Mouse (Mus musculus) megakaryocyte-erythroid progenitor cell, adult 5-6 weeks (primary cell): Measurements from ENCODE around the gene Snd1. TPM values are rescaled to one million over a fixed set of nuclear protein-coding genes. Genes with fewer than 3 reads are reported as not detected.
A peak's percentile ranks its signal among the peaks of the same experiment; 100 is the strongest.

ENCODE experiments used
- ATAC-seq: replicated peaks from 2 replicates; pipeline ENCODE4 v1.8.0; 2016; ENCODE audit warnings: mild to moderate bottlenecking, inconsistent platforms; ENCODE audit not compliant: severe bottlenecking, poor library complexity, low FRiP score, low TSS enrichment
- total RNA-seq, 2 experiments: library from RNA; stranded (forward) in 1 of 2; stranded (reverse) in 1 of 2; fragments of 200-1000, 215-1000 nt in 1 of 2; fragments of >200 nt in 1 of 2; fragmentation: Nextera tagmentation in 1 of 2; gene quantifications; 2 replicates each; pipeline ENCODE4 v1.2.3; 2014 to 2017

The Snd1 gene
- total RNA-seq, 2 experiments from 2014 or later = 65.7 to 188 TPM

DNA sequence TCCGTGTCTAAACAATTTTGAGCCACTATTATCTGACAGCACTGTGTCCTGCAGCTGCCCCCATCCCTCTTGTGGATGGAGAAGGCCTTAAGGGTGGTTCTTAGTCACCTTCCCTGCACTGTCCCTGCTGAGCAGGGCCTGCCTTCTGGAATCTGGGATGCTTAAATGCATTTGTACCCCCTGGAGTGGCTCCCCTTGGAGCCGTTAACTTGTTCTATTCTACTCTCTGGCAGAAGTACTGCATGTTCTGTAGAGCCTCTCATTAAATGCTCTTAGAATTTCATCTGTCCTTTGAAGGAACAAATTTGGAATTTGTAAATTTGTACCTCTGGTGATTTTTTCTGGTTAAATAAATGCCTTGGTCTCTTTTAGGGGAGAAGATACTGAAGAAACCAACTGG, 50.6 kb downstream of the Snd1 start:
- no peak for ATAC-seq

DNA sequence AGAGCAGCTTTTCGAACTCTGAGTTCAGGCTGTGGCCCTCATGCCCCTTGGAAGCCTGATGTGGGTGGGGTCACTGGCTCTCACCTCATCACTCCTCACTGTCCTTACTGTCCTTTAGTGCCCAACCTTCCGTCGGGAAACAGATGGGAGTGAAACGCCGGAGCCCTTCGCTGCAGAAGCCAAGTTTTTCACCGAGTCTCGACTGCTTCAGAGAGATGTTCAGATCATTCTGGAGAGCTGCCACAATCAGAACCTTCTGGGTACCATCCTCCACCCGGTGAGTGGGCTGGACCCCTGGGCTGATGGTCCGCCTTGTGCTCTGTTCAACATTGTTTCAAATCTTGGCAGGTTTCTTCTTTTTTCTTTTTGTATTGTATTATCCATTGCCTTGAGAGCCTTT, 52.5 kb downstream of the Snd1 start:
- ATAC-seq = no peak

DNA sequence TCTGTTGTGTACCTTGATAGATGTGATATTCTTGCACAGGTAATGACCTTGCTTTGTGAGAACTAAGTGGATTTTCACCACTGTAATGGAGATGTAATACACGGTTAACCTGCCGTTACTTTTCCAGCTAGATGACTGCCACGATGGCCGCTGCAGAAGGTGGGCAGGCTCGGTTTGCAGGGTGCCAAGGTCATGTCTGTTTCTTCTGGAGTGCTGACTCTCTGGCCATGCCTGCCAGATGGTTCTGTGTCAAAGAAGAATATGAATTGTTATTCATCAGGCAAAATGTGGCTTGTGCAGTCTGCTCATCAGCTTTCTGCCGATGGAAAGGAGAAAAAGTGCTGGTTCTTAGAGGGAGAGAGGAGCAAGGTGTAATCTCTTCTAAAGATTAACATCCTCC, 53.3 kb downstream of the Snd1 start:
- ATAC-seq = no peak

DNA sequence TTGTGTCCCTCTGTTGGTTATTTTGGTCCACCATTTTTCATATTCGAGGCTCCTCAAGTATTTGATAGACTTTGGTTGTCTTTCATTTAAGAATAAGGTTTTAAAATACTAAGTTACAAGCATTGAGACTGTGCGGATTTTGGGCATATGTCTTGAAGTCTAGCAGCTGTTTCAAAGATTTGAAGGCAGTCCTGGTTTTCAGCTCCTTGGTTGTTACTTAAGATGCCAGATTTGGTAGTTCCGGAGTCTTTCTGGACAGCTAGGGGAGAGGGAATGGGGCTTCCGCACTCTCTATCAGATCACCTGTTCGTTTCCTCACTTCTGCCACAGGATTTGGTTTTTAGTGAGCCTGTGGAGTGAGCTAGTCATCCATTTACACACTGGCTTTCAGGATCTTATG, 61.5 kb downstream of the Snd1 start:
- no peak for ATAC-seq

DNA sequence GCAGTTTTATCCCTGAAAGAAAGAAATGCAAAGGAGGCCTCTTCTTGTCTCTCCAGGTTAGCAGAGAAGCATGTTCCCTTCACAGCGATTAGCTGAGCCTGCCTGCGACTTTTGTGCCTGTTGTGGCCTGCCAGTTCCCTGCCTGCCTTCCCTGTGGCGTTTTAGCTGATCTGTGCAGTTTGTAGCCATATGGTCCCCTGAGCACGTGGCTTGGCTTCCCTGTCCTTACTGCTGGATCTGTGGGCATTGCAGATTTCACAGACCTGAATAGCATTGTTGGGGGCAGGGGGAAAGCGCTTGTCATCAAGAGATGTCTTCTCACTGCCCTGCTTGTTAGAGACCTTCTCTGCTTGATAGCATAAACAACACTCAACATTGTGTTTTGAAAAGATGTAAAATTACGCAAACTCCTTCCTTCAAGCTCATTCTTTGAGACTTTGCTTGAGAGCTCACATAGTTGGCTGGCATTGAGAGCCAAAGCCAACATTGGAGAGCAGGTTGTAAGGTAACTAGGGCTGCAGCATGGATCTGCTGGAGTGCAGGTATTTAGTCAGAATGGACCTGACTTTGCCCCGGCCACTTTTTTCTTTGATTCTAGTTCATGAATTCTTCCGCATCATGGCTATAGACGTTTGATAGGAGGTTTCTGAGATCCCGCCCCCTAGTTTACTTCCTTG, 63.0 kb downstream of the Snd1 start:
- no peak for ATAC-seq

DNA sequence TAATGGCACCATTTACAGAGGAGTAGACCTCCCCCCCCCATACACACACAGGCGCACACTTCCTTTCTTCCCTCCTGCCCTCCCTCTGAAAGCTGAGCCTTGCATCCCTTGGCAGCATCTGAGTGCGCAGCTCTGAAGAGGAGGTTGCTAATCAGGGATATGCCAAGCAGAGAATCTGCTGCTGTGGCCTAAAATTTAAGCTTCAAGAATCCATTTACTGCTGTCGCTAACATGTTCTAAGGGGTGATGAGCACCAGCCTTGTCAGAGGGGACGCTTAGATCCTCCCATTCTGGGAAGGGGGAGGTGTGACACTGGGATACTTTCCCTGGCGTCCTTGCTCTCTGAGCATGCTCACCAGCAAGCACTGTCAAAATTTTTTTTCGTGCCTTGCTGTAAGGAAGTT, 67.4 kb downstream of the Snd1 start:
- ATAC-seq = no peak

DNA sequence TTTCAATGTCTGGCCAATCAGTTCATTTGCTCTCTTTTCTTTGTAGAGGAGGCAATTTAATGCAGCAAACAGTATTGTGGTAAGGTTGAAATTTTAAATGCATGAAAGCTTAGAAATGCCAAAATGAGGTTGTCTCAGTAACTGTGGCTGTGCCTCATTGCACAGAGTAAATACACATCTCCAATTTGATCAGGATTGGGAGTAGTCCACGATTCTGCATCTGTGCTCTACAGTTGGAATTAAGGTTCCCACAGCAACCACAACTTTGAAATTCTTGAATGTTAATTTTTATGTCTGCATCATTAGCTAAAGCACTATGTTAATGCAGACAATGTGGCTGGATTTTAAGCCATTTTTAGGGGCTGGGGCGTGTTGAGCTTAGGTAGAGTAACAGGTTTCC, 72.0 kb downstream of the Snd1 start:
- ATAC-seq = no peak

DNA sequence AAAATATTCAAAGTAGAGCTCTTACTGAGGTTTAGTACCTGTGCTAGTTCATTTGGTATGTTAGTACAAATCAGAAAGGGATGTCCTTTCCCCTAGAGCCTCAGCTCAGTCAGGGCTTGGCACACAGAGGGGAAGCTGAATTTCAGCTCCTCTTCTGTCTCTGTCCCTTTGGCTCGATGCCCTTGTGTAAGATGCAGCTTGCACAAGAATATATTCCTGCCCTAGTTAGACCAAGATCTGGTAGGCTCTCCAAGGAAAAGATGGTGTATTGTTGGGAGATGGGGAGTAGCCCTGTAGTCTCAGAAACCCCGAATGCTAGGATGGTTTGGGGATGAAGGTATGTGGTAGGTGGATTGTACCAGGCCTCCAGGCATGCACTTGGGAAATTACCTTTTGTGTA, 74.4 kb downstream of the Snd1 start:
- no peak for ATAC-seq

DNA sequence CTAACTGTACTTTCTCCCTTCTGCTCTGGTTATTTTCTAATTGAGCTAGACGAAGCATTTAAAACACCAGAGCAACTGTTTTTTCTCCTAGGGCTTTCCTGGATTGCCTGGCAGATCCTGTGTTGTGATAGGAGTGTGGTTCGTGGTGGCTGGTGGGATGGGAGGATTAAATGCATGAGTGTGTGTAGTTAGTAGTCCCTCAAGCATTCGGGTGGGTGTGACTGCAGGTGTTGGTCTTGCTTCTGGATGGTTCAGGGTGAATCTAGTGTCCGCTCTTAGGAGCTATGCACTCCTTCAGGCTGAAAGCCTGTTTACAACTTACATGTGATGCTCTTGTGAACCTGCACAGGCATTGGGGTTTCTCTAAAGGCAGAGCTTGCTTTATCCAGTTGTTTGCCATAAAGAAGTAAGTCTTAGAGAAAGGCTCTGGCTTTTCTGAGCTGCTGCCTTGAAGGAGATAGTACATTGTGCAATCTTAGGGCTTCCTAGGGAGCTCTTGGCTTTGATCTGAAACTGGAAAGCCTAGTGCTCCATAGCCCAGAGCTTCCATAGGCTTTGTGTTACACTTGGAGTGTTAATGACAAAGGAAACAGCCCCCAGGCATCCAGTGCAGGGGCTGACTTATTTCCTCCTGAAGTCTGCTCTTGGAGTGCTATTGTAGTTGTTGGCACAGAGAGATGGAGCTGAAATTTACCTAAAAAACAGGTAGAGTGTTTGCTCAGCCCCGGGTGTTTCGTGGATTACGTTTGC, 75.5 kb downstream of the Snd1 start:
- no peak for ATAC-seq

DNA sequence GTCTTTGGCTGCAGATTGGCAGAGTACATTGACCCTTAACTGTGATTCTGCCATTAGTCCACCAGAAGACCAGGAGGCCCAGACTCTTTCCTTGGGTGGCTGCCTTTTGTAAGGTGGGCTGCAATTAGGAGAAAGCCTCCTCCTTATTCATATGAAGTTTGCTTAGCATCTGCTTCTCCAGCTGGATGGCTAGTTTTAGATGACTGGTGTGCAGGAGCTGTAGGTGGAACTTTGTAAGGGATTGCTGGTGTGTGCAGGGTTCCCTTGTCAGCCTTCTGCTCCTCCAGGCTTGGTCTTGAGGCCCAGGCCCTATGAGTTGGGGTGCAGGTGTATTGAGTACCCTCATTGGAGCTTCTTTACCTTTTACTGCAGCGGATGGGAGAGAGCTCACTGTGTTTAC, 79.5 kb downstream of the Snd1 start:
- ATAC-seq = no peak

DNA sequence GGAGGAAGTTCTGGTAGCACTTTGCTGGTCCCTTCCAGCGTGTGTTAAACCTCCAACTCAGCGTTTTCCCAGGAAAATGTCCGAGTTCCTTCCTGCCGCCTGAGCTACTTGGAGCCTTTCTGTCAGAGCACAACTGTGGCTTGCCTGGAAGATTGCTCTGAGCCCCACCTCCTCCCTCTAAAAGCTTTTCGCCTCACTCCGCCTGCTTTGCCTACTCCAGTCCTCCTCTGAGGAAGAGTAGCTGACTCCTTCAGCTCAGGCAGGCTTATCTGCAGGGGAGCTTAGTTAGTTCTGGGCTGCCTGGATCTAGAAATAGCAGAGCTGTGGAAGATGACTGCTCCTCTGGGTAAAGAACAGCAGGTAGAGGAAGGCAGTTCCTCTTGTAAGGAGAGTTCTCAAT, 80.1 kb downstream of the Snd1 start:
- no peak for ATAC-seq

DNA sequence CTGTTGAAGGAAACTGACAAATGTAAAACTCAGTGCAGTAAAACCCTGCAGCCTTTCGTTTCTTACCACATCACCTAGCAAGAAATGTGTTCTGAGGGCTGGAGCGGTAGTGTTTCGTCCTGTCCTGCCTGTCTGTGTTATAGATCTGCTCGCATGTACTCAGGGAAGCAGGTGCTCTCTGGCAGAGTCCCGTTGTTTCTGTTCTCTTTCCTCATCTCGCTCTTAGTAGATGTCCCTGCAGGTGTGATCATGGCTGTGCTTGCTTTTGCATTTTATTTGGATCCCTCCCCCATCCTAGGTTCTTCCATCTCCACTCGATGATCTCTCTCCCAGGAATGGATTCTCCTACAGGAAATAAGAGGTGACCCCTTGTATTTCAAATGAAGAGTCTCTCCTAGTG, 80.5 kb downstream of the Snd1 start:
- no peak for ATAC-seq

DNA sequence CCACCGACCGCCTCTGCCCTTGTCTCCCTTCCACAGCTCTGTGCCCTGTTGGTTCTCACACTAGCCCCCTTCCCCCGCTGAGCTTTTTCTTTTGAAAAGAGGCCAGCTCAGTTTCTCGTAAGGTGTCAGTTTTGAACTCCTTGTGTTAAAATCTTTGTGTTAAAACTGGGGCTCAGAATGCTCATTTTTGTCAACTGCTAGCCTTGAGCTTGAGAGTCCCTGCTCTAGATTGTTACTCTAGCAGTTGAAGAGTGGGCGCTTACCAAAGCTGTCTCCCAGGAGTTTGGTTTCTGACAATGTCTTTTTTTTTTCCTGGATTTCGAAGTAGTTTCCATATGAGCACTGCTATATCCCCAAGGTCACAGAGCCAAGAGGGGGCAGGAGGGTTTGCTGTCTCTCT, 82.8 kb downstream of the Snd1 start:
- ATAC-seq = no peak

DNA sequence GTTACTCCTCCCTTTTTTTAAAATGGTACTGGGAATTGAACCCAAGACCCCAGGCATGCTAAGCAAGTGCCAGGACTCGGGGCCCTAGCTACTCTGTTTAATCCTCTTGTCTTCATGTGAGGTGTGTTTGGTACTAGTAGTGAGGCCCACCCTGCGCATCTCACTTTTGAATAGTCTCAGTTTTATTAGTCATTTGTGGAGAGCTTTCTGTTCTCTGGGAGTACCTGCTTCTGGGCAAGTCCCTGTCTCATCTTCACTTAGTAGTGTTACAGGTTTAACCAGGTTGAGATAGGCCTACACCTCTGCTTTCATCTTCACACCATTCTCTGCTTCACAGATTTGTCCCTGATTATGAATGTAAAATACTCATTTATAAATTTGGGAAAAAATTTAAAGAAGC, 84.5 kb downstream of the Snd1 start:
- no peak for ATAC-seq

DNA sequence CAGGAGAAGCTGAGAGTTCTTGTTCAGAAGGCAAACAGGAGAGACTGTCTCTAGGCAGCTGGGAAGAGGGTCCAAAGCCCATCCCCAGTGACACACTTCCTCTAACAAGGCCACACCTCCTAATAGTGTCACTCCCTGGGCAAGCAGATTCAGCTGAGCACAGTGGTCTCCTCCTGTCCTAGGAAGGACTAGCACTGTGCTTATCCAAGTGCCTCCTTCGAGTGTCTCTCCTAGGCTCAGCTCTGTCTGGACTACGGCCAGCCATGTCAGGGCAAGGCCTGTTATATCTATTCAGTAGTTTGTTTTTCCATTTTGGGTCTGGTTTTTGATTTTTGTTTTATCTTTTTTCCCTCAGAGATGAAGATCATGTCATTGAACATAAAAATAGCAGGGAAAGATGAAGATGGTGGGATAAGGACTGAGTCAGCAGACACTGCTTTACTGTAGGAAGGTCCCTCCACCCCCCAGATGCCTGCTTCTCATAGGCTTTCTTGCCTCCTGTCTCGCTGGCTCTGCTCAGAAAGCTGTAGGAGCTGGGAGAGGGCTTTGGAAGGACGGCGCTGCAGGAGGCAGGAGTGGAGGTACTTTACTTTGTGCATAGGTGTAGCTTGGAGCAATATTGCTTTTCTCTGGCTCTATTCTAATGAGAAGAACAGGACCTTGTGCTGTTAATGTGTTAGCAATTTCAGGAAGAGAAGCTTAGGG, 86.5 kb downstream of the Snd1 start:
- ATAC-seq = no peak

DNA sequence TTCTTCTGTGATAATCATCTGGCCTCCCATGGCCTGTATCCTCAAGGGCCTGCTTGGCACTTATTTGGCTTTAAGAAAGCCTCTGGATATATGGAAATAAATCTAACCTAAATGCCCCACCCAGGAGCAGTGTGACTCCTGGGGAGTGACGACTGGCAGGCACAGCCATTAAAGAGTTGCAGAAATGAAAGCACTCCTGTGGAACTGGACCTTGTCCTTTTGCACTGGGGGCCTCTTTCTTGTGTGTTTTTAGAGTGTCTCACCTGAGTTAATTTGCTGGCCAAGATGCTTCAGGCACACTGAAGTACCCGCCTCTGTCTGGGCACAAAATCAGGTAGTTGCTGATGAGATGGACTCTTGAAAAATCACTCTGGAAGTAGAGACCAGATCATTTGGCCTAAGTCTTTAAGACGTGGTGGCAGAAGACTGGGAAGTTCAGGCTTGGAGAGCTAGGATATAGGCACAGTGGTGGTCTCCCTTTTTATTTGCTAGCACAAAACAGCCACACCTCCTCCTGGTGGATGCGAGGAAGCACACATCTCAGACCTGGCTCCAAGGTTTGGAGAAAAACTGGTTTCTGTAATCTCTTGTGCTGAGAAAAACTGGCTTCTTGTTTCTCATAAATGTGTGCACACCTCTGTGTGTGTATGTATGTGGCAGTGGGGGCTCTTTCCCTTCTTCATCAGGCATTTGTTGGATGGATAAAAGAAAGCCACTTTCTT, 87.5 kb downstream of the Snd1 start:
- ATAC-seq = no peak

DNA sequence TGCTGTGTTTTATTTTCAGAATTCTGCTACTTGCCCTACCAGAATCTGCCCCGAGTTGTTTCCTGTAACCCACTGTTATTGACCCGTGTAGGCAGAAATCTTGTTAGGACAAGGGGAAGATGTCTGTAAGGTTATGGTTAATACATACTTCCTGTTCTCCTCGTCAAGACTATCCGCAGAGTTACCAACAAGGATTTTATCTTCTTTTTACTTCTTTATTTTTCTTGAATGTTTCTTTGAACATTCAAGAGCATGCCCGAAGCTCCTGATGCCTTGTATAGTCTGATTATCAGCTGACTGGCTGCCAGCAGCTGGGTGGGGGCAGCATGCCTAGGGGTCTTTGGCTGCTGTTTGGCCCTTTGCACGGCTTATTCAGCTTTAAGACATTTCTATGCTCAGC, 93.0 kb downstream of the Snd1 start:
- ATAC-seq = no peak

DNA sequence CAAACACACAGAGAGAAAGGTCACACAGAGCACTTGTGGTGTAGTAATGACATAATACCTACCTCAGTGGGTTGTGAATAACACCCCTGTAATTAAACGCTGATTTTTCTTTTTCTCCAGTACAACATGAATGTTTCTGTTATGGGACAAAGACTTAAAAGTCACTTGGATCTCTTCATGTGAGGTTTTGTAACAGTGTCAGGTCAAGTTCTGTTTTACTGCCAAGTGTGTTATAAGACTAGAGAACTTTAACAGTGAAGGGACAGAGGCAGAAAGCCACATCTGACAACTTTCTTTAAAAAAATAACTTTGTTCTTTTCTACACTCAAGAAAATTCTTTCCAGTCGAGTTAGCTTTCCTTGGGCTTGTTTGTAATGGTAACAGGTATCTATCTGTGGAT, 97.0 kb downstream of the Snd1 start:
- ATAC-seq = no peak

DNA sequence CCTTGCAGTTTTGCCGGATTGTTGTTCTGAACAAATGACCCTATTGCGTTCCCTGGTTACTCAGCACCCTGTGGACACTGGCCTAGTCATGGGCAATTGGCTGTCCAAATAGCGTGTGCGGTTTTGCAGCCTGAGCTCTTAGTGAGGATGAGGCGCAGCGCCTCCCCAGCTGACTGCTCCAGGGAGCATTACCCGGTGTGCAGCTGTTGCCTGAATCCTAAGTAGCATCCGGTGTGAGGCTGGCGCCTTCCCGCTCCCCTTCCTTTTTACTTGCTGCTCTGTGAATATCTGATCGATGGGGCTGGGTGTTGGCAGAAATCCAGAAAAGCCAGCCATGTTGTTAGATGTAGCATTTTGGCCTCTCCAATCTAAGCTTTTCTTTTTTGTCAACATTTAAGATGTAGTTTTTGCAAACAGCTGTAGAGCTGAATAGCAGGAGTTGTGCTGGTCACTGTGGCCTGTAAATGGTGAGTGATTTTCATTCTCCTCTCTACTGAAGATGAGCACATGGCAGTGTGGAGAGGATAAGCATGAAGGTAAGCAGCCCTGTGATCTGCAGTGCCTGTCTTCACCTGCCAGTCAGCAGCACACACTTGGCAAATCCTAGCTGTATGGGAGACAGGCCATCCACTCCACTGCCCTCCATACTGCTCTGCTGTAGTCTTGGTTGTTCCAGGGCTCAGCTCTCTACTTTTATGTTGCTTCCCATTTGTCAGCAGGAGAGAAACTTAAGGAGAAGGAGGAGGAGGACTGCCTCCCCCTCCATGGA, 98.2 kb downstream of the Snd1 start:
- ATAC-seq = 0 out of 2 replicates have a peak, but pooled peaks have one; percentile 31
